Mouse (Mus musculus) 3134 (cell line): ENCODE measurements at regions not wholly inside any gene's neighbourhood (a gene's known extent, or its start where the extent isn't known, plus 50 kb on each side); places are given as distances from the start of the nearest gene placed in this dataset.
"Not testable (repeated sequence)": the region's sequence is repeated elsewhere in the genome, so short reads cannot be mapped to it uniquely, and the experiment has no call there.

Source experiments
- DNase-seq: peaks from one replicate; pipeline ENCODE4 v3.0.0-alpha.2; 2011; ENCODE audit warnings: low spot score; ENCODE audit not compliant: insufficient read length; ENCODE audit errors: extremely low read depth

- DNase-seq: no peak
These were observed 79.1 kb upstream of the Neurl1b start for GRCm38 (mm10) chr17:26335551-26335950.

DNA sequence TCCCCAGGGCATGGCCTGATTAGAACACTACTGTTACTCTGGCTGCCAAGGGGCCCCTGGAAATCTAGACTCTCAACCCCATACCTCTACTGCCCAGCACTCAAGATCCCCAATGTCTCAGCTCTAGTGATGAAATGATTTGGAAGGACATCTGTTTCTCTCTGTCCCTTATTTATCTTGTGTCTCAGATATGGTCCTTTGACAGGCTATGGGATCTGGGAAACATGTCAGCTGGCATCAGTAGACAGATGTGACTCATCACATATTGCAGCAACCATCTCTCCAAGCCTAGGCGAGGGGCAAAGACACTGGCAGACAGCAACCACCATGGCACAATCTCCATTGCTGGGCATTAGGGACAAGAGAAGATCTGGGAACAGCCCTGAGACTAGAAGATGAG lies 78.6 kb upstream of the Neurl1b start:
- DNase-seq: peak; percentile 30

DNA sequence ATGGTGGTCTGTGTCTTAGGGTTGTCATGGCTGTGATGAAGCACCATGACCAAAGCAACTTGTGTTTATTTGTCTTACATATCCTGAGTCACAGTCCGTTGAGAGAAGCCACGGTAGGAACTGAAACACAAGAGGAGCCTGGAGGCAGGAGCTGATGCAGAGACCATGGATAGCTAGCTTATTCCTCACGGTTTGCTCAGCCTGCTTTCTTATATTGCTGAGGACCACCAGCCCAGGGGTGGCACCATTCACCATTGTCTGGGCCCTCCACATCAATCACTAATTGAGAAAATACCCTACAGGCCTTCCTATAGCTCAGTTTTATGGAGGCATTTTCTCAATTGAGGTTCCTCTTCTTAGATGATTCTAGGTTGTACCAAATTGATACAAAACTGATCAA lies 77.5 kb upstream of the Neurl1b start:
- no peak for DNase-seq

DNA sequence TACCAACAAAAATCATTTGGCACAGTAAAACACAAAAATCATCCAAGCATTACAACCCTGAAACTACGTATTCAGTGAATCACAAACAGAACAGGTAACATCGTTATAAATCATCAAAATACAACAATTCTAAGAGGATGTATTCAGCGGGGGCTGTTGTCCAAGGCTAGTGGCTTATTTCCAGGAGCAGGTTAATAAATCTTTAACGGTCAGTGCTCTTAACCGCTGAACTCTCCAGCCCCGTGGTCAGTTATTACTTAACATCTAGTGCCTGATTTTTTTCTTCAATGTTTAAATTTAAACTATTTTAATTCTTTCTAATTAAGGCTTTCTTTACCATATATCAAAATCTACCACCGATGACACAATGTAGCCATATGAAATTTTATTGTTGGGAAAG lies 69.2 kb upstream of the Neurl1b start:
- DNase-seq: not testable (repeated sequence)

GRCm38 (mm10) chr17:26348116-26348515 lies 66.5 kb upstream of the Neurl1b start:
- DNase-seq: no peak

DNA sequence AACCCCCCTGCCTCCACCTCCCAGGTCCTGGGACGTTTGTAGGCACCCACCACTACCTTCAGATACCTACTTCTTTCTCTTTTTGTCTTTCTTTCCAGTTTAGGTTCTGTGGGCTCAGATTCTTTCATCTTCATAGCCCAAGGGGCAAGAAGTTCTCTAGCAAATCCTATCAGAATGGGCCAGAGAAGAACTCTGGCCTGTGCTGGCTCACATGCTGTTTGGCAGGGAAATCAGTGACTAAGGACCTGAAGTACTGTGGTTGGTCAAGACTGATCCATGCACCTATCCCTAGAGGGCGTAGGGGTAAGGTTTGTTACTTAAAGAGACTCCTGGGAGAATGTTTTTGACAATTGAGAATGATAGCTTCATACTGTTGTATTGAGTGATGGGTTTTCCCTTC lies 64.9 kb upstream of the Neurl1b start:
- no peak for DNase-seq

- no peak for DNase-seq
These were observed 64.4 kb upstream of the Neurl1b start for GRCm38 (mm10) chr17:26350216-26350615.

GRCm38 (mm10) chr17:26351991-26352390 lies 62.6 kb upstream of the Neurl1b start:
- DNase-seq: no peak

- DNase-seq: no peak
These were observed 61.9 kb upstream of the Neurl1b start for GRCm38 (mm10) chr17:26352712-26353111.

- no peak for DNase-seq
These were observed 60.2 kb upstream of the Neurl1b start for GRCm38 (mm10) chr17:26354431-26354830.

- DNase-seq: no peak
These were observed 59.3 kb upstream of the Neurl1b start for GRCm38 (mm10) chr17:26355301-26355700.

- DNase-seq: no peak
These were observed 57.7 kb upstream of the Neurl1b start for GRCm38 (mm10) chr17:26356906-26357305.

GRCm38 (mm10) chr17:26357784-26358183 lies 56.8 kb upstream of the Neurl1b start:
- no peak for DNase-seq

GRCm38 (mm10) chr17:26360711-26361110 lies 53.9 kb upstream of the Neurl1b start:
- no peak for DNase-seq

DNA sequence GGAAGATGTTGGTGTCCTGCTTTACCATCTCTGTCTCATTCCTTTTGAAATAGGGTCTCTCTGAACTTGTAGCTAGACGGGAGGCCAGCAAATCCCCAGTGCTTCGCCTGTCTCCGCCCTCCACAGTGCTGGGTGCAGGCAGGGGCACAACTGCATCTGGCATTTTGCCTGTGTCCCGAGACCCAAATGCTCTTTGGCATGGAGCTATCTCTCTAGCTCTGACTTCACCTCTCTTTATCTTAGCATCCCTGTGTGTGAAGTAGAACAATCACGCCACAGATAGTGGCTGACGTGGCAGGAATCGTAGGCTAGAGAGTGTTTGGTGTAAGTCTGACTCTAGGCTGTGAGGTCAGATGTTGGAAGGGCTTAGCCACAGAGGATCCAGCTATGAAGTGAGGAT lies 53.2 kb upstream of the Neurl1b start:
- DNase-seq: no peak

- no peak for DNase-seq
These were observed 52.6 kb upstream of the Neurl1b start for GRCm38 (mm10) chr17:26361992-26362391.

DNA sequence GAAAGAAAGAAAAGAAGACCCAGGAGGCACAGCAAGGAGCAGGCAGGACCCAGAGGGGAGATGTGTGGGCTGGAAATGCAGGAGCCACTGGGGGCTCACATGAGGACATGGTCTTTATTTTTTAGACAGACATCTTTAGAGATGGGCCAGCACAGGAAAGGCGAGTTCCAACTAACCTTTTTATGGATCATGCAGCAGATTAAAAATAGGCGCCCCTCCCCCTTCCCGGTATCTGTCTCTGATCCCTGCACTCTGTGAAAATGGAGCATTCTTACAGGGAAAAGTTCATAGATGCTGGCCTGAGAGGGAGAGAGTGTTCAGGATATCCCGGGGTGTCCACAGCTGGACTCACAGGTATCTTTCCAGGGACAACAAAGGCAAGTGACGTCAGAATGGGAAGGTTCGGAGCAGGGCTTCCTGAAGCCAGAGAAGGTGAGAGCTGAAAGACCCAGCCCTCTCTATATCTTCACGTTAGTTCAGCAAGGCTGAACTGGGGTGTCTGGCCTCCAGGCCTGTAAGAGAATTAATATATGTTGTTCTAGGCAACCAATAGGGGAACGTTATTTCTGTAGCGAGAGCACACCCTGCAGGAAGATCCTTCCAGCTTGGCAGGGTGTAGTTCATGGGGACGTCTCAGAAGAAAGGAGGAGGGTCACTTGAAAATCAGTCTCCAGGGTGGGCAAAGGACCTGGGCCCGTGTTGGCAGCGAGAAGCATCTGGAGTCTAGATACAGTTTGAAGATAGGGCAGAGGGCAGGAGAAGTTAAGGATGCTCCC lies 51.9 kb upstream of the Neurl1b start:
- no peak for DNase-seq

- DNase-seq: no peak
These were observed 50.6 kb upstream of the Neurl1b start for GRCm38 (mm10) chr17:26363853-26364532.
